Mouse (Mus musculus) naive thymus-derived CD4-positive, alpha-beta T cell, adult 5 months (primary cell): Measurements from ENCODE around the gene Cdnf. TPM values are rescaled to one million over a fixed set of nuclear protein-coding genes. Genes with fewer than 3 reads are reported as not detected.

ENCODE experiments used
- polyA plus RNA-seq: library from polyadenylated mRNA; unstranded; fragments of 100-300 nt; shearing (Covaris generic); gene quantifications from one replicate; pipeline ENCODE4 v1.2.1, GENCODE M21; 2017

The Cdnf gene
- 1.1 TPM for polyA plus RNA-seq

GRCm38 (mm10) chr2:3512552-3513454 is at the start of gene Cdnf, which contains the start of the genes Gm45902 and Hspa14:
TSS of gene Cdnf (plus strand) at chr2:3513030.
TSS of gene Gm45902 (minus strand) at chr2:3512790.
TSS of gene Hspa14 (minus strand) at chr2:3512814.

GRCm38 (mm10) chr2:3474861-3475283 is 38.0 kb upstream of the Cdnf start, which contains the start of gene Suv39h2:
TSS of gene Suv39h2 (minus strand) at chr2:3475031.

DNA sequence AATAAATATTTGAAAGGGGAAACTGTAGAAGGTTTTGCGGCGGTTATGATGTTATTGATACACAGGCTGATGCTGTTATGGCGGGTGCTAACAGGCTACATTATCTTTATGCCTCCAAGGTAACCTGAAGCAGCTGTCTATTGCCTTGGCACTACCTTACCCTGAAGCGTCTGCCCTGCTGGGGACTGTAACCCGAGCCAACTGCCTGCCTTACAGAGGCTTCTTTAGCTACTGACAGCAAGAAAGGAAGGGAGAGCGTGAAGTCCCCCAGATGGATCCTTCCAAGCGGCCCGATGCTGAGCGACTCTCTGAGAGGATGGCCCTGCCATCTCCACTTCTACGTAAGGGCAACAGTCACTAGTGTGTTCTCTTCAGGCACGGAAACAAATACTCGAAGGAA is 57.4 kb downstream of the Cdnf start, which contains the start of gene Fam107b:
TSS of gene Fam107b (plus strand) at position 303 of the 400 bp plus-strand sequence.

Other genes starting within 250 kb of the Cdnf start
- gene Nmt2, start 228.8 kb upstream of the Cdnf start, polyA plus RNA-seq = 28.0 TPM
- gene Rpp38, start 180.4 kb upstream of the Cdnf start, polyA plus RNA-seq = 15.3 TPM
- not detected for gene Acbd7, start 176.9 kb upstream of the Cdnf start, polyA plus RNA-seq
- not detected for gene Olah, start 115.8 kb upstream of the Cdnf start, polyA plus RNA-seq
- gene Meig1, start 90.4 kb upstream of the Cdnf start, polyA plus RNA-seq = not detected
- gene Dclre1c, start 88.9 kb upstream of the Cdnf start, polyA plus RNA-seq = 21.5 TPM
- gene Suv39h2, start 38.0 kb upstream of the Cdnf start, polyA plus RNA-seq = 6.2 TPM
- gene Gm45902, start 240 bp upstream of the Cdnf start, polyA plus RNA-seq = 6.5 TPM
- gene Hspa14, start 216 bp upstream of the Cdnf start, polyA plus RNA-seq = 92.5 TPM
- 661 TPM for gene Fam107b, start 57.5 kb downstream of the Cdnf start, polyA plus RNA-seq